Mouse (Mus musculus) kidney, postnatal 0 days (tissue): ENCODE data around the gene Fxr2. TPM values are rescaled to one million over a fixed set of nuclear protein-coding genes. Genes with fewer than 3 reads are reported as not detected.

ENCODE experiments used
- ATAC-seq: fragments of 200-750 bp; cut with Nextera tagmentation; replicated peaks from 2 replicates; pipeline ENCODE4 v1.8.0; 2017; ENCODE audit warnings: low read depth, moderate number of reproducible peaks, moderate TSS enrichment, moderate library complexity; ENCODE audit not compliant: low FRiP score
- DNase-seq: peaks from one replicate; pipeline ENCODE4 v3.0.0-alpha.2; 2016; ENCODE audit warnings: low spot score
- H3K27ac ChIP-seq: fragments of 300-500 bp; sonication (generic); 2 replicates; pipeline ENCODE4 v1.5.1; 2014; ENCODE audit warnings: mild to moderate bottlenecking
- H3K27me3 ChIP-seq: fragments of 300-500 bp; sonication (generic); 2 replicates; pipeline ENCODE4 v1.6.1; 2014; ENCODE audit warnings: low read length, mixed read lengths; ENCODE audit not compliant: insufficient read depth
- H3K36me3 ChIP-seq: fragments of 300-500 bp; sonication (generic); 2 replicates; pipeline ENCODE4 v1.6.1; 2014; ENCODE audit warnings: low read length, mixed read lengths; ENCODE audit not compliant: insufficient read depth
- H3K4me1 ChIP-seq: fragments of 300-500 bp; sonication (generic); replicated peaks from 2 replicates; pipeline ENCODE4 v1.6.1; 2014; ENCODE audit warnings: antibody characterized with exemption, low read length, mixed read lengths; ENCODE audit not compliant: insufficient read depth
- H3K4me2 ChIP-seq: fragments of 300-500 bp; sonication (generic); 2 replicates; pipeline ENCODE4 v1.6.1; 2014; ENCODE audit warnings: mild to moderate bottlenecking, low read length, moderate library complexity, mixed read lengths
- H3K4me3 ChIP-seq: fragments of 300-500 bp; sonication (generic); replicated peaks from 2 replicates; pipeline ENCODE4 v1.5.1; 2014; ENCODE audit warnings: low read depth, low read length
- H3K9ac ChIP-seq: fragments of 300-500 bp; sonication (generic); 2 replicates; pipeline ENCODE4 v1.6.1; 2014; ENCODE audit warnings: low read depth, low read length
- H3K9me3 ChIP-seq: fragments of 300-500 bp; sonication (generic); replicated peaks from 2 replicates; pipeline ENCODE4 v1.6.1; 2016; ENCODE audit warnings: low read length, inconsistent platforms, mixed read lengths
- CTCF ChIP-seq: IDR thresholded peaks from 2 replicates; pipeline ENCODE4 v1.5.1; 2016; ENCODE audit warnings: antibody characterized with exemption, low read depth, mild to moderate bottlenecking, moderate library complexity
- WGBS: fragments of 180-500 bp; shearing (Covaris S2); extraction: QIAGEN DNeasy Blood & Tissue Kit; methylation state at CpG from one replicate; pipeline ENCODE4 v1.1.7; 2014; 5-methylcytosine and 5-hydroxymethylcytosine counted together
- polyA plus RNA-seq: library from polyadenylated mRNA; unstranded; fragments of >200 nt; fragmentation: Nextera tagmentation; extraction: Ambion mirVana; gene quantifications from 2 replicates; pipeline ENCODE4 v1.2.1, GENCODE M21; 2015

Gene Fxr2
- polyA plus RNA-seq, 1 experiment from 2014 or later, result 17.4 TPM

GRCm38 (mm10) chr11:69628286-69628685, 4.5 kb upstream of the Fxr2 start:
- H3K36me3 ChIP-seq, result no peaks in the 10 kb centered on the region
- H3K27ac ChIP-seq, result no peak overlapping the region
- H3K9me3 ChIP-seq, result no peaks in the 10 kb centered on the region
- H3K9ac ChIP-seq, result no peak overlapping the region
- TF ChIP-seq CTCF, result peak; percentile 98
- 34% methylated on average over 6 of the region's 6 CpGs for WGBS
- ATAC-seq (no peak), DNase-seq (peak; percentile 82)
- no peak overlapping the region for H3K4me2 ChIP-seq
- H3K4me1 ChIP-seq, result no peaks in the 10 kb centered on the region
- no peak overlapping the region for H3K4me3 ChIP-seq
- H3K27me3 ChIP-seq, result no peaks in the 10 kb centered on the region

DNA sequence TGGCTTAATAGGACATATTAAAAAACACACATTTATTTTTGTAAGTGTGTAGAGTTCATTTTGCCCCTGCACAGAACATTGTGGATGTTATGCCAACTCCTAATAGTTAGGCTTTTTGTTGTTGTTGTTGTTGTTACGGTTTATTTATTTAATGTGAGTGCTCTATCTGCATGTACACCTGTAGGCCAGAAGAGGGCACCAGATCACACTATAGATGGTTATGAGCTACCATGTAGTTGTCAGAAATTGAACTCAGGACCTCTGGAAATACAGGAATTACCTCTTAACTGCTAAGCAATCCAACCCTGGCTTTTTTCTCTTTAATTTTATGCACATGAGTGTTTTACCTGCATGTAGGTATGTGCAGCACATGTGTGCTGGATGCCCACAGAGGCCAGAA, 3.0 kb upstream of the Fxr2 start:
- no peak overlapping the region for H3K27ac ChIP-seq
- DNase-seq, result peak; percentile 50
- no peaks in the 10 kb centered on the region for H3K27me3 ChIP-seq
- H3K4me3 ChIP-seq, result no peak overlapping the region
- 83% methylated on average over 1 of the region's 1 CpGs for WGBS
- H3K9ac ChIP-seq, result no peak overlapping the region
- H3K4me1 ChIP-seq, result peaks cover 4% of the 10 kb centered on the region; the same call in 1 of the 2 replicates
- no peaks in the 10 kb centered on the region for H3K36me3 ChIP-seq
- H3K4me2 ChIP-seq, result no peak overlapping the region
- no peaks in the 10 kb centered on the region for H3K9me3 ChIP-seq
- TF ChIP-seq CTCF, result peak; percentile 74
- ATAC-seq, result no peak

GRCm38 (mm10) chr11:69633128-69633866, 507 bp downstream of the Fxr2 start:
- no peak for TF ChIP-seq CTCF
- Histone ChIP-seq H3K4me1 (peaks cover 12% of the 10 kb centered on the region; the same call in 1 of the 2 replicates), H3K9me3 (no peaks in the 10 kb centered on the region), H3K36me3 (no peaks in the 10 kb centered on the region), H3K27me3 (no peaks in the 10 kb centered on the region), H3K27ac (peak overlapping the region; percentile 97), H3K4me2 (peak overlapping the region; percentile 51), H3K4me3 (peak overlapping the region; percentile 91), H3K9ac (peak overlapping the region; percentile 97)
- ATAC-seq, result peak; percentile 57
- peak; percentile 72 for DNase-seq
- under 1% methylated on average over 38 of the region's 50 CpGs for WGBS

DNA sequence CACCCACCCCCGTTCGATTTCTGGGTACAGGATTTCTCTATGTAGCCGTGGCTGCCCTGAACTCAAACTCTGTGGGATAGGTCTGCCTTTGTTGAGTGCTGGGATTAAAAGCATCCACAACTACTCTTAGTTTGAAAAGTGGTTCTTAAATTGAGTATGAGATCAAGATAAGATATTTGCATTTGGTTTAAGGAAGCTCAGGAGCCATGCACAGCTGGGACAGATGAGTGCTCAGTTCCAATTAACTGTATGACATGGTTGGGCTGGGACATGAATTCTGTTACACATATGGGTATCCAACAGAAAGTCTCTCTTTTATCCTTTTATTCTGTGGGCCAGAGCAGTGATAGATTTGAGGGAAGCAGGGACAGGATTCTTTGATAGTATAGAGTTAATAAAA, 2.7 kb downstream of the Fxr2 start:
- Histone ChIP-seq H3K36me3 (peaks cover 5% of the 10 kb centered on the region; the same call in 1 of the 2 replicates), H3K27ac (no peak overlapping the region), H3K4me1 (peaks cover 12% of the 10 kb centered on the region; the same call in 1 of the 2 replicates), H3K4me2 (peak overlapping the region; percentile 32), H3K4me3 (no peak overlapping the region), H3K9me3 (no peaks in the 10 kb centered on the region), H3K9ac (no peak overlapping the region), H3K27me3 (no peaks in the 10 kb centered on the region)
- no peak for DNase-seq
- no peak for TF ChIP-seq CTCF
- no peak for ATAC-seq
- 78% methylated on average over 3 of the region's 3 CpGs for WGBS

- no peak overlapping the region for H3K4me3 ChIP-seq
- H3K27me3 ChIP-seq, result no peaks in the 10 kb centered on the region
- peaks cover 79% of the 10 kb centered on the region for H3K36me3 ChIP-seq
- H3K4me1 ChIP-seq, result no peaks in the 10 kb centered on the region
- no peak overlapping the region for H3K27ac ChIP-seq
- DNase-seq (no peak), ATAC-seq (no peak)
- H3K4me2 ChIP-seq, result no peak overlapping the region
- H3K9ac ChIP-seq, result no peak overlapping the region
- no peaks in the 10 kb centered on the region for H3K9me3 ChIP-seq
- 90% methylated on average over 5 of the region's 5 CpGs for WGBS
- no peak for TF ChIP-seq CTCF
Observed at GRCm38 (mm10) chr11:69645860-69646259, 13.1 kb downstream of the Fxr2 start.

DNA sequence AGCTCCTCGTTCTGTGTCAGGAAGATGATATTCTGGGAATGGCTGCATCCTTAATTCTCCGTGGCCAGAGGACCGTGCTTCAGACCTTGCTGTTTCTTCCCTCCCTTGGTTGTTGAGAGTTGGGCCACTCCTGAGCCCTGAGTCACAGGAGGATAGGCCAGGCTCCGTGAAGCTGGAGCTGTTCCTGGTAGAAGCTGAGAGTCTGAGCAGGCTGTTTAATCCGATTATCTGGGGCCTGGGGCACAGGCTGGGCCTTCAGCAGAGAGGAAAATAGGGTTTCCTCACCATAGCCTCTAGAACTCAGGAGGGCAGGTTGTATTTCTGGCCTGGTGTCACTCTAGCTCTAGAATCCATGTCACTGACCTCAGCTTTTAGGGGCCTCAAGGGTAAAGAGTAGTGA, 20.6 kb downstream of the Fxr2 start:
- no peak for TF ChIP-seq CTCF
- Histone ChIP-seq H3K4me1 (no peaks in the 10 kb centered on the region), H3K4me2 (no peak overlapping the region), H3K36me3 (peaks cover 61% of the 10 kb centered on the region), H3K4me3 (no peak overlapping the region), H3K9me3 (no peaks in the 10 kb centered on the region), H3K27ac (no peak overlapping the region), H3K9ac (no peak overlapping the region), H3K27me3 (no peaks in the 10 kb centered on the region)
- ATAC-seq, result no peak
- DNase-seq, result no peak
- 72% methylated on average over 5 of the region's 5 CpGs for WGBS
